Mouse (Mus musculus) CH12.LX (cell line): ENCODE results near the gene Smim24. TPM values are rescaled to one million over a fixed set of nuclear protein-coding genes. Genes with fewer than 3 reads are reported as not detected.

Source experiments
- DNase-seq: peaks from one replicate; pipeline ENCODE4 v3.0.0-alpha.2; 2013; ENCODE audit errors: extremely low read depth
- H3K27ac ChIP-seq: 2 replicates; pipeline ENCODE4 v1.5.1; 2012; ENCODE audit warnings: low read depth, mild to moderate bottlenecking, control low read depth, moderate library complexity; ENCODE audit not compliant: insufficient read depth
- H3K27me3 ChIP-seq: replicated peaks from 2 replicates; pipeline ENCODE3; 2012; ENCODE audit warnings: inconsistent platforms
- H3K36me3 ChIP-seq, 2 experiments: replicated peaks in 1 of 2; 2 replicates each; pipeline versions ENCODE3 to v1.6.1; 2012; ENCODE audit warnings: inconsistent platforms in 1 of 2, low read length in 1 of 2, mild to moderate bottlenecking in 1 of 2, mixed read lengths in 1 of 2, moderate library complexity in 1 of 2; ENCODE audit not compliant: control insufficient read depth in 1 of 2, insufficient read depth in 1 of 2
- H3K4me1 ChIP-seq, 2 experiments: 2 replicates each; pipeline ENCODE4 v1.6.1; 2012; ENCODE audit warnings: inconsistent platforms in 1 of 2, moderate library complexity in 1 of 2; ENCODE audit not compliant: insufficient read depth in 2 of 2, control insufficient read depth in 1 of 2
- H3K4me2 ChIP-seq: 2 replicates; pipeline ENCODE4 v1.6.1; 2012; ENCODE audit warnings: low read depth, mild to moderate bottlenecking, control low read depth; ENCODE audit not compliant: poor library complexity, insufficient read depth, severe bottlenecking
- H3K4me3 ChIP-seq, 3 experiments: fragments of 150-350 bp in 1 of 3; sonication (generic) in 1 of 3; replicated peaks in 1 of 3; 2 replicates each; pipeline versions ENCODE3 to v1.5.1; 2011 to 2012; ENCODE audit warnings: low read depth in 2 of 3, low read length in 2 of 3, mild to moderate bottlenecking in 2 of 3, moderate library complexity in 2 of 3, control low read depth in 1 of 3, improper control_type of control experiment in 1 of 3, inconsistent platforms in 1 of 3, mixed read lengths in 1 of 3; ENCODE audit not compliant: poor library complexity in 1 of 3
- H3K79me2 ChIP-seq: replicated peaks from 2 replicates; pipeline ENCODE4 v1.6.1; 2012; ENCODE audit warnings: mild to moderate bottlenecking, moderate library complexity; ENCODE audit not compliant: control insufficient read depth, poor library complexity, insufficient read depth, severe bottlenecking; ENCODE audit errors: extremely low read depth
- H3K9ac ChIP-seq: 2 replicates; pipeline ENCODE4 v1.6.1; 2012; ENCODE audit warnings: low read depth, mild to moderate bottlenecking, control low read depth, moderate library complexity; ENCODE audit not compliant: insufficient read depth
- H3K9me3 ChIP-seq: replicated peaks from 2 replicates; pipeline ENCODE3; 2012; ENCODE audit warnings: low read length, inconsistent platforms, mixed read lengths
- CTCF ChIP-seq, 2 experiments: IDR thresholded peaks in 1 of 2; conservative IDR thresholded peaks in 1 of 2; 2 replicates each; pipeline ENCODE4 v1.5.1; 2011 to 2012; ENCODE audit warnings: low read depth in 2 of 2, low read length in 2 of 2, improper control_type of control experiment in 1 of 2, inconsistent platforms in 1 of 2, mild to moderate bottlenecking in 1 of 2, moderate library complexity in 1 of 2
- E2F4 ChIP-seq: IDR thresholded peaks from 2 replicates; pipeline ENCODE4 v1.6.1; 2011; ENCODE audit warnings: low read depth, low read length, improper control_type of control experiment; ENCODE audit not compliant: insufficient replicate concordance
- EP300 ChIP-seq: IDR thresholded peaks from 2 replicates; pipeline ENCODE4 v1.6.1; 2011; ENCODE audit warnings: low read length, improper control_type of control experiment
- IRF4 ChIP-seq: IDR thresholded peaks from 2 replicates; pipeline ENCODE4 v1.6.1; 2014; ENCODE audit warnings: low read depth, mild to moderate bottlenecking, inconsistent platforms, low read length, improper control_type of control experiment
- MAFK ChIP-seq: IDR thresholded peaks from 2 replicates; pipeline ENCODE4 v1.6.1; 2011; ENCODE audit warnings: low read length, improper control_type of control experiment; ENCODE audit not compliant: insufficient replicate concordance
- MAX ChIP-seq: IDR thresholded peaks from 2 replicates; pipeline ENCODE4 v1.6.1; 2011; ENCODE audit warnings: low read length, improper control_type of control experiment
- MAZ ChIP-seq: IDR thresholded peaks from 2 replicates; pipeline ENCODE4 v1.6.1; 2012; ENCODE audit warnings: low read depth, mild to moderate bottlenecking, inconsistent platforms, low read length, improper control_type of control experiment, moderate library complexity
- MYC ChIP-seq: IDR thresholded peaks from 2 replicates; pipeline ENCODE4 v1.6.1; 2011; ENCODE audit warnings: low read depth, mild to moderate bottlenecking, improper control_type of control experiment, low read length
- POLR2AphosphoS2 ChIP-seq: IDR thresholded peaks from 2 replicates; pipeline ENCODE4 v1.6.1; 2011; ENCODE audit warnings: low read depth, low read length, improper control_type of control experiment
- TCF12 ChIP-seq: IDR thresholded peaks from 2 replicates; pipeline ENCODE4 v1.6.1; 2014; ENCODE audit warnings: low read depth, mild to moderate bottlenecking, inconsistent platforms, low read length, improper control_type of control experiment
- USF1 ChIP-seq: IDR thresholded peaks from 2 replicates; pipeline ENCODE4 v1.6.1; 2014; ENCODE audit warnings: low read depth, mild to moderate bottlenecking, inconsistent platforms, low read length, improper control_type of control experiment
- USF2 ChIP-seq: conservative IDR thresholded peaks from 2 replicates; pipeline ENCODE4 v1.6.1; 2011; ENCODE audit warnings: low read depth, low read length, improper control_type of control experiment
- ZKSCAN1 ChIP-seq: IDR thresholded peaks from 2 replicates; pipeline ENCODE4 v1.6.1; 2012; ENCODE audit warnings: low read depth, inconsistent platforms, low read length, improper control_type of control experiment, borderline replicate concordance
- ZMIZ1 ChIP-seq: IDR thresholded peaks from 2 replicates; pipeline ENCODE4 v1.6.1; 2012; ENCODE audit warnings: low read depth, mild to moderate bottlenecking, inconsistent platforms, low read length, improper control_type of control experiment
- ZNF384 ChIP-seq: IDR thresholded peaks from 2 replicates; pipeline ENCODE4 v1.6.1; 2012; ENCODE audit warnings: low read depth, low read length, improper control_type of control experiment, inconsistent platforms
- dilution Hi-C: fragments of 300-500 bp; cut with MboI; formaldehyde crosslinking; loops from 2 replicates; pipeline ENCODE4 v1.14.3; 2020; ENCODE audit warnings: low sequenced_read_pairs; ENCODE audit not compliant: extremely low pct_unique_long_range_greater_than_20kb, extremely low pct_ligation_motif_present
- in situ Hi-C: fragments of 300-500 bp; cut with MboI; formaldehyde crosslinking; loops from 3 replicates; pipeline ENCODE4 v1.14.3; 2019; ENCODE audit warnings: low sequenced_read_pairs, low pct_ligation_motif_present, low pct_unique_long_range_greater_than_20kb, mixed read lengths
- polyA plus RNA-seq: library from polyadenylated mRNA; unstranded; fragments of >175 nt; gene quantifications from 2 replicates; pipeline ENCODE4 v1.2.1, GENCODE M21; 2012; ENCODE audit warnings: low read depth; ENCODE audit not compliant: insufficient read length
- total RNA-seq, 2 experiments: library from RNA; depleted of rRNA; stranded (reverse); fragments of 300-350 nt in 1 of 2; fragments of >200 nt in 1 of 2; gene quantifications; 2 replicates each; pipeline ENCODE4 v1.2.3; 2012 to 2014

Smim24 gene
- total and polyA plus RNA-seq, 3 experiments, result 0.13 to 0.64 TPM; not detected in 1

DNA sequence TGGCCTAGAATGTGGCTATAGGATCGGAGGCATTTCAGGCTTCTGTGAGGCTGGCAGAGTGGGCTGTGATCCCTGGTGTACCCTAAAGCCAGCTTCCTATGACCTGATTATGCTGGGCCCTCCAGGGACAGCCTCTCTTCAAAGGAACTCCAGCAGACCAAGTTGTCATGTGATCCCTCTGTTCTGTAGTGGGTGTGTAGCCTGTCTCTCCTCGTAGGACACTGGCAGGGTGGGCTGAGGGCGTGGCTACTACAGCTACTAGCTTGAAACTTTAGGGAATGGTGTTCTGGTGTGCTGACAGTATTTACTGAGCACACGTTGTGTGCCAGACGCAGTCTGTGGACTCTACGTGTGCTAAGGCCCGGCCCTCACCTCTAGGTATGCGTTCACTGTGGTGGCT lies 32.1 kb upstream of the Smim24 start:
- peaks cover 43 to 63% of the 10 kb centered on the region in 2 experiments for H3K36me3 ChIP-seq
- H3K4me1 ChIP-seq, result peaks cover 45 to 82% of the 10 kb centered on the region in 2 experiments
- no peak overlapping the region for H3K4me2 ChIP-seq
- no peaks in the 10 kb centered on the region for H3K9me3 ChIP-seq
- 0 out of 2 replicates have a peak overlapping the region, but pooled peaks have one; percentile 12 for H3K27ac ChIP-seq
- H3K79me2 ChIP-seq, result no peaks in the 10 kb centered on the region; the same call in 1 of the 2 replicates
- no peak for TF ChIP-seq ZNF384
- no peak for TF ChIP-seq ZKSCAN1
- dilution Hi-C loops, result no loop called here
- no peaks in the 10 kb centered on the region for H3K27me3 ChIP-seq
- no peak overlapping the region for H3K9ac ChIP-seq
- no peak overlapping the region for H3K4me3 ChIP-seq
- no peak for DNase-seq
- in situ Hi-C loops, result no loop called here

DNA sequence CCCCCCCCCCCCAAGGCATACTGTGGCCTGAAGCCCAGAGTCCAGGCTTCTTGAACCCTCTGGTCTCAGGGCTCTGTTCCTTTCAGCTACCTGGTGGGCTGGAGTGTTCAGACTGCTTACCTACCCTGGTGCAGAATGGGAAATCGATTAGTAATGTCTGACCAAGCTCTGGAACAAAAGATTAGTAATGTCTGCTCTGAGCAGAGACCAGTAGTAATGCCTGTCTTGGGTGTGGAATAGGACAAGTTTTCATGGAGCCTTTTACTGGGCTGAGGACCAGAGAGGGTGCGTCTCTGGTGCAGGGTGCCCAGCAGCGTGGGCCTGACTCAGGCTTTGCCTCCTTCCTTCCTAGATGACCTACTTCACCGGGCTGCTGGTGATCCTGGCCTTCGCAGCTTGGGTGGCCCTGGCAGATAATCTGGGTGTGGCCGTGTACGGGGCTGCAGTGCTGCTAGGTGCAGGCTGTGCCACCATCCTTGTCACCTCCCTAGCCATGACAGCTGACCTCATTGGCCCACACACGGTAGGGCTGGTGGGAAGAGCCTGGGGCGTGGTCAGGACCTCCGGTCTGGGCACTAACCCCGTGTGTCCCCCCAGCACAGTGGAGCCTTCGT lies 30.4 kb upstream of the Smim24 start:
- DNase-seq, result no peak
- dilution Hi-C loops, result no loop called here
- in situ Hi-C loops, result no loop called here
- H3K4me1 ChIP-seq, result peaks cover 44 to 86% of the 10 kb centered on the region in 2 experiments
- TF ChIP-seq MAFK (no peak), USF2 (no peak), TCF12 (no peak), ZMIZ1 (no peak), MAZ (no peak), E2F4 (no peak), MYC (no peak), IRF4 (no peak), POLR2AphosphoS2 (no peak), MAX (no peak), USF1 (no peak), ZKSCAN1 (no peak), CTCF (conservative IDR thresholded peaks at IDR 0.05 in 1 of 2, IDR thresholded peaks at IDR 0.05 in 1 of 2; ENCODE audit: low read depth in 2 of 2, low read length in 2 of 2) (no peak), EP300 (no peak)
- TF ChIP-seq, all 38 proteins: peak for 0
- Histone ChIP-seq H3K27me3 (no peaks in the 10 kb centered on the region), H3K9ac (no peak overlapping the region), H3K9me3 (no peaks in the 10 kb centered on the region), H3K36me3 (peaks cover 60 to 81% of the 10 kb centered on the region in 2 experiments), H3K27ac (peak overlapping the region; percentile 25; the same call in 1 of the 2 replicates), H3K4me3 (peak overlapping the region in 1 of 3 experiments; percentile 30), H3K79me2 (no peaks in the 10 kb centered on the region; the same call in 1 of the 2 replicates), H3K4me2 (no peak overlapping the region)
